Mouse (Mus musculus): ENCODE results near the gene Slc25a35. TPM values are rescaled to one million over a fixed set of nuclear protein-coding genes. Genes with fewer than 3 reads are reported as not detected.
"Not testable (repeated sequence)": the region's sequence is repeated elsewhere in the genome, so short reads cannot be mapped to it uniquely, and the experiment has no call there.

The Slc25a35 gene
- polyA plus RNA-seq, 1 experiment from 2014 or later = 1.5 TPM

- ATAC-seq (replicated peaks) = no peak
- Histone ChIP-seq H3K4me2 (replicated peaks) (no peak overlapping the region), H3K27ac (replicated peaks) (no peak overlapping the region), H3K27me3 (no peaks in the 10 kb centered on the region), H3K4me3 (no peak overlapping the region), H3K36me3 (no peaks in the 10 kb centered on the region), H3K9me3 (no peaks in the 10 kb centered on the region), H3K9ac (replicated peaks) (no peak overlapping the region), H3K4me1 (peaks cover 36% of the 10 kb centered on the region)
- WGBS = 93% methylated on average over 15 of the region's 15 CpGs
Measured at GRCm38 (mm10) chr11:69010400-69011323, 42.7 kb downstream of the Slc25a35 start.

- H3K27ac ChIP-seq (replicated peaks) = peak overlapping the region; percentile 90
- not testable (repeated sequence) for H3K9me3 ChIP-seq; H3K36me3 ChIP-seq; H3K27me3 ChIP-seq; ATAC-seq (replicated peaks)
- H3K4me3 ChIP-seq = peak overlapping the region; percentile 56
- H3K4me2 ChIP-seq (replicated peaks) = peak overlapping the region; percentile 86
- H3K4me1 ChIP-seq = peaks cover 39% of the 10 kb centered on the region
- WGBS = 76% methylated on average over 2 of the region's 2 CpGs
- 0 out of 2 replicates have a peak overlapping the region, but pooled peaks have one; percentile 63 for H3K9ac ChIP-seq (replicated peaks)
Measured at GRCm38 (mm10) chr11:69011445-69011844, 43.5 kb downstream of the Slc25a35 start.

- H3K4me2 ChIP-seq (replicated peaks) = peak overlapping the region; percentile 86
- H3K27ac ChIP-seq (replicated peaks) = peak overlapping the region; percentile 90
- peaks cover 42% of the 10 kb centered on the region for H3K4me1 ChIP-seq
- WGBS = 2% methylated on average over 18 of the region's 18 CpGs
- no peaks in the 10 kb centered on the region for H3K27me3 ChIP-seq
- ATAC-seq (replicated peaks) = peak; percentile 63
- peak overlapping the region; percentile 63 for H3K9ac ChIP-seq (replicated peaks)
- H3K9me3 ChIP-seq = no peaks in the 10 kb centered on the region
- H3K4me3 ChIP-seq = peak overlapping the region; percentile 56
- no peaks in the 10 kb centered on the region for H3K36me3 ChIP-seq
Measured at GRCm38 (mm10) chr11:69012071-69012601, 44.2 kb downstream of the Slc25a35 start.

- 3% methylated on average over 38 of the region's 38 CpGs for WGBS
- Histone ChIP-seq H3K4me2 (replicated peaks) (peak within 1 kb of the TSS; percentile 60), H3K27ac (replicated peaks) (peak within 1 kb of the TSS; percentile 94), H3K9me3 (no peaks in the 10 kb centered on the region), H3K27me3 (no peaks in the 10 kb centered on the region), H3K9ac (replicated peaks) (peak within 1 kb of the TSS; percentile 94), H3K36me3 (no peaks in the 10 kb centered on the region), H3K4me3 (peak within 1 kb of the TSS; percentile 68), H3K4me1 (peaks cover 30% of the 10 kb centered on the region)
- peak; percentile 96 for ATAC-seq (replicated peaks)
Measured at GRCm38 (mm10) chr11:69015644-69016441, 47.9 kb downstream of the Slc25a35 start, which contains the start of gene Ctc1. Gene Ctc1, plus strand, starts transcription at chr11:69015911.

GRCm38 (mm10) chr11:69016755-69017154, 48.8 kb downstream of the Slc25a35 start:
- no peaks in the 10 kb centered on the region for H3K9me3 ChIP-seq
- H3K27ac ChIP-seq (replicated peaks) = peak overlapping the region; percentile 94
- WGBS = 60% methylated on average over 3 of the region's 3 CpGs
- peak overlapping the region; percentile 60 for H3K4me2 ChIP-seq (replicated peaks)
- peak overlapping the region; percentile 94 for H3K9ac ChIP-seq (replicated peaks)
- no peaks in the 10 kb centered on the region for H3K27me3 ChIP-seq
- peaks cover 22% of the 10 kb centered on the region for H3K4me1 ChIP-seq
- H3K36me3 ChIP-seq = peaks cover 2% of the 10 kb centered on the region
- peak overlapping the region; percentile 68 for H3K4me3 ChIP-seq
- no peak for ATAC-seq (replicated peaks)

- Histone ChIP-seq H3K4me2 (replicated peaks) (no peak overlapping the region), H3K27me3 (no peaks in the 10 kb centered on the region), H3K4me1 (peaks cover 11% of the 10 kb centered on the region), H3K4me3 (no peak overlapping the region), H3K9ac (replicated peaks) (no peak overlapping the region), H3K9me3 (no peaks in the 10 kb centered on the region), H3K27ac (replicated peaks) (no peak overlapping the region), H3K36me3 (peaks cover 41% of the 10 kb centered on the region)
- ATAC-seq (replicated peaks) = no peak
Measured at GRCm38 (mm10) chr11:69020691-69021090, 52.8 kb downstream of the Slc25a35 start.

Small RNA genes lying within 50 kb of the gene (microRNA-seq; reads per million reads assigned to microRNA genes)
- 3.7 reads per million, percentile 12 among the genes with 10 or more reads in this experiment for gene Mir3062

Other genes starting within 250 kb of the Slc25a35 start
- 86.4 and 92.3 TPM in 2 replicates for gene Ndel1, start 96.3 kb upstream of the Slc25a35 start, polyA plus RNA-seq (2015; fragmentation: Nextera tagmentation; extraction: Ambion mirVana)
- 0.06 TPM in 1 of 2 replicates, not detected in the other for gene Rnf222, start 79.6 kb upstream of the Slc25a35 start, polyA plus RNA-seq (2015; fragmentation: Nextera tagmentation; extraction: Ambion mirVana)
- 638 and 670 TPM in 2 replicates for gene Rpl26, start 66.5 kb upstream of the Slc25a35 start, polyA plus RNA-seq (2015; fragmentation: Nextera tagmentation; extraction: Ambion mirVana)
- gene Odf4, start 41.0 kb upstream of the Slc25a35 start, polyA plus RNA-seq (2015; fragmentation: Nextera tagmentation; extraction: Ambion mirVana) = 0.31 and 0.32 TPM in 2 replicates
- 7.0 and 8.2 TPM in 2 replicates for gene Arhgef15, start 10.7 kb upstream of the Slc25a35 start, polyA plus RNA-seq (2015; fragmentation: Nextera tagmentation; extraction: Ambion mirVana)
- gene Rangrf, start 7.1 kb downstream of the Slc25a35 start, polyA plus RNA-seq (2015; fragmentation: Nextera tagmentation; extraction: Ambion mirVana) = 37.0 and 39.3 TPM in 2 replicates
- gene Pfas, start 40.3 kb downstream of the Slc25a35 start, polyA plus RNA-seq (2015; fragmentation: Nextera tagmentation; extraction: Ambion mirVana) = 22.5 and 26.3 TPM in 2 replicates
- 65.9 and 67.8 TPM in 2 replicates for gene Ctc1, start 47.8 kb downstream of the Slc25a35 start, polyA plus RNA-seq (2015; fragmentation: Nextera tagmentation; extraction: Ambion mirVana)
- 68.3 and 81.8 TPM in 2 replicates for gene Aurkb, start 77.5 kb downstream of the Slc25a35 start, polyA plus RNA-seq (2015; fragmentation: Nextera tagmentation; extraction: Ambion mirVana)
- 12.8 and 15.4 TPM in 2 replicates for gene Borcs6, start 91.6 kb downstream of the Slc25a35 start, polyA plus RNA-seq (2015; fragmentation: Nextera tagmentation; extraction: Ambion mirVana)
- 47.6 and 50.5 TPM in 2 replicates for gene Tmem107, start 102.7 kb downstream of the Slc25a35 start, polyA plus RNA-seq (2015; fragmentation: Nextera tagmentation; extraction: Ambion mirVana)
- 179 and 188 TPM in 2 replicates for gene Vamp2, start 120.4 kb downstream of the Slc25a35 start, polyA plus RNA-seq (2015; fragmentation: Nextera tagmentation; extraction: Ambion mirVana)
- 7.6 and 8.2 TPM in 2 replicates for gene Per1, start 127.1 kb downstream of the Slc25a35 start, polyA plus RNA-seq (2015; fragmentation: Nextera tagmentation; extraction: Ambion mirVana)
- 0.42 and 0.46 TPM in 2 replicates for gene Hes7, start 152.3 kb downstream of the Slc25a35 start, polyA plus RNA-seq (2015; fragmentation: Nextera tagmentation; extraction: Ambion mirVana)
- gene 9130213A22Rik, start 154.5 kb downstream of the Slc25a35 start, polyA plus RNA-seq (2015; fragmentation: Nextera tagmentation; extraction: Ambion mirVana) = 0.31 and 0.38 TPM in 2 replicates
- gene Aloxe3, start 157.8 kb downstream of the Slc25a35 start, polyA plus RNA-seq (2015; fragmentation: Nextera tagmentation; extraction: Ambion mirVana) = 2.2 and 3.6 TPM in 2 replicates
- not detected in 2 replicates for gene Alox12b, start 188.9 kb downstream of the Slc25a35 start, polyA plus RNA-seq (2015; fragmentation: Nextera tagmentation; extraction: Ambion mirVana)
- 0.05 TPM in 1 of 2 replicates, not detected in the other for gene Alox8, start 229.7 kb downstream of the Slc25a35 start, polyA plus RNA-seq (2015; fragmentation: Nextera tagmentation; extraction: Ambion mirVana)

Measured in forebrain, embryonic 15.5 days (tissue).